Mouse (Mus musculus): ENCODE results near the gene Gsdme.

Gsdme gene

GRCm38 (mm10) chr6:50175736-50176135 lies 87.9 kb downstream of the Gsdme start:
- DNase-seq, result no peak

GRCm38 (mm10) chr6:50169771-50170170 lies 93.9 kb downstream of the Gsdme start:
- DNase-seq, result no peak

GRCm38 (mm10) chr6:50168821-50169220 lies 94.8 kb downstream of the Gsdme start:
- no peak for DNase-seq

- DNase-seq, result no peak
Observed at GRCm38 (mm10) chr6:50163013-50163412, 100.6 kb downstream of the Gsdme start.

GRCm38 (mm10) chr6:50159842-50160241 lies 103.8 kb downstream of the Gsdme start:
- no peak for DNase-seq

GRCm38 (mm10) chr6:50149378-50149777 lies 114.3 kb downstream of the Gsdme start:
- no peak for DNase-seq

- DNase-seq, result no peak
Observed at GRCm38 (mm10) chr6:50146158-50146557, 117.5 kb downstream of the Gsdme start.

GRCm38 (mm10) chr6:50139526-50139925 lies 124.1 kb downstream of the Gsdme start:
- no peak for DNase-seq

Measured in cerebellum, adult 8-10 months (tissue).